Comparison of ENCODE assay signal across 34 mouse cellular contexts in the genomic region with DNA sequence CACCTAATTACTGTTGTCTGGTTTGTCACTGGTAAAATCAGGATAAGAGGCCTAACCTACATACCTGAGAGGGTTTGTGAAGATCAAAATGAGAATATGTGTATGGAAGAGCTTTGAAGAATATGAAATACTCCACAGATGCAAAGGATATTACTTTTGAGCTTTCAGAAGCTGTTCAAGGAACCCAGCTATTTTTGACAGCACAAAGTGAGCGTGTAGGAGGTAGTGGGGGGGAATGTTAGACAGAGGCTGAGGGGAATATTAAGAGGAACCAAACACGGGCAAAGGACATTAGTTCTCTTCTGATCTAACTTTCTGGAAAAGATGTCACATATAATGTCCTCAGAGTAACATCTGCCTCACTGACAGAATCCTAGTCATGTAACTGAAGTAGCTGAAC.
"Had no signal": no experiment of that assay in that cellular context is flagged by ENCODE, and none has a peak within 500 bp of the region (broad histone marks: within the 10 kb centered on the region; RNA-seq: fewer than 3 reads in every experiment).

No protein-coding gene starts in this region.

- H3K4me1 ChIP-seq: heart, embryonic 10.5 days; heart, embryonic 12.5 days; heart, embryonic 13.5 days; heart, embryonic 15.5 days; hindbrain, embryonic 10.5 days; hindbrain, embryonic 12.5 days; intestine, embryonic 15.5 days; kidney, embryonic 15.5 days had no signal

- H3K4me3 ChIP-seq: heart, embryonic 10.5 days; heart, embryonic 12.5 days; heart, embryonic 13.5 days; heart, embryonic 15.5 days; hindbrain, embryonic 10.5 days; hindbrain, embryonic 12.5 days; hindbrain, embryonic 13.5 days; hindbrain, embryonic 15.5 days; intestine, embryonic 15.5 days; kidney, embryonic 15.5 days; left cerebral cortex, adult 2 months had no signal

- H3K9ac ChIP-seq: heart, embryonic 12.5 days; heart, embryonic 13.5 days; heart, embryonic 15.5 days; hindbrain, embryonic 12.5 days; hindbrain, embryonic 13.5 days; hindbrain, embryonic 14.5 days; hindbrain, embryonic 15.5 days; intestine, embryonic 15.5 days; kidney, embryonic 15.5 days had no signal

- DNase-seq: heart, postnatal 10 days; heart, postnatal 14 days; heart, postnatal 36 days; heart, postnatal 4 days; kidney, adult 11 months; kidney, adult 2 months; kidney, adult 8-10 months; kidney, adult 9 months; kidney, postnatal 10 days; kidney, postnatal 14 days; kidney, postnatal 25 days; kidney, postnatal 36 days; kidney, postnatal 4 days; layer of hippocampus, adult 9-11 months; layer of hippocampus, postnatal 36 days had no signal

- ATAC-seq: hindbrain, embryonic 16.5 days; hindbrain, postnatal 0 days; inflammation-experienced regulatory T-cells, adult 6 months; intestine, embryonic 15.5 days; intestine, embryonic 16.5 days; intestine, postnatal 0 days had no signal

- H3K9me3 ChIP-seq: heart, embryonic 10.5 days; heart, embryonic 12.5 days; heart, embryonic 13.5 days; heart, embryonic 15.5 days; hindbrain, embryonic 10.5 days; hindbrain, embryonic 12.5 days; hindbrain, embryonic 13.5 days; hindbrain, embryonic 15.5 days; intestine, embryonic 15.5 days; kidney, embryonic 15.5 days had no signal

- H3K4me2 ChIP-seq: heart, embryonic 11.5 days; heart, embryonic 12.5 days; heart, embryonic 13.5 days; heart, embryonic 15.5 days; hindbrain, embryonic 12.5 days; hindbrain, embryonic 13.5 days; hindbrain, embryonic 14.5 days; hindbrain, embryonic 15.5 days; intestine, embryonic 15.5 days; kidney, embryonic 15.5 days had no signal

- H3K27ac ChIP-seq: heart, embryonic 10.5 days; heart, embryonic 13.5 days; heart, embryonic 15.5 days; hindbrain, embryonic 10.5 days; hindbrain, embryonic 12.5 days; hindbrain, embryonic 13.5 days; hindbrain, embryonic 14.5 days; hindbrain, embryonic 15.5 days; hindbrain, postnatal 0 days; intestine, embryonic 15.5 days; kidney, embryonic 15.5 days; kidney, postnatal 0 days; left cerebral cortex, adult 2 months had no signal

- H3K36me3 ChIP-seq: heart, embryonic 10.5 days; heart, embryonic 12.5 days; heart, embryonic 13.5 days; heart, embryonic 15.5 days; hindbrain, embryonic 10.5 days; hindbrain, embryonic 12.5 days; intestine, embryonic 15.5 days; kidney, embryonic 15.5 days had no signal

- H3K27me3 ChIP-seq: heart, embryonic 12.5 days; heart, embryonic 13.5 days; heart, embryonic 15.5 days; hindbrain, embryonic 12.5 days; hindbrain, embryonic 13.5 days; hindbrain, embryonic 15.5 days; intestine, embryonic 15.5 days; kidney, embryonic 15.5 days had no signal
